Mouse (Mus musculus) stomach, postnatal 0 days (tissue): ENCODE measurements around the gene Chrm4. TPM values are rescaled to one million over a fixed set of nuclear protein-coding genes. Genes with fewer than 3 reads are reported as not detected.

Experiments used
- ATAC-seq: fragments of 200-750 bp; cut with Nextera tagmentation; 2 replicates; pipeline ENCODE4 v1.8.0; 2017; ENCODE audit not compliant: low FRiP score, low TSS enrichment
- DNase-seq: peaks from one replicate; pipeline ENCODE4 v3.0.0-alpha.2; 2016; ENCODE audit warnings: low spot score
- H3K27ac ChIP-seq: fragments of 300-500 bp; sonication (generic); replicated peaks from 2 replicates; pipeline ENCODE4 v1.5.1; 2014; ENCODE audit warnings: mild to moderate bottlenecking, control low read depth
- H3K27me3 ChIP-seq: fragments of 300-500 bp; sonication (generic); 2 replicates; pipeline ENCODE4 v1.6.1; 2014; ENCODE audit warnings: low read length; ENCODE audit not compliant: control insufficient read depth, insufficient read depth
- H3K36me3 ChIP-seq: fragments of 300-500 bp; sonication (generic); 2 replicates; pipeline ENCODE4 v1.6.1; 2014; ENCODE audit warnings: low read length, mixed read lengths; ENCODE audit not compliant: control insufficient read depth, insufficient read depth
- H3K4me1 ChIP-seq: fragments of 300-500 bp; sonication (generic); replicated peaks from 2 replicates; pipeline ENCODE4 v1.6.1; 2014; ENCODE audit warnings: antibody characterized with exemption; ENCODE audit not compliant: control insufficient read depth, insufficient read depth
- H3K4me2 ChIP-seq: fragments of 300-500 bp; sonication (generic); replicated peaks from 2 replicates; pipeline ENCODE4 v1.6.1; 2014; ENCODE audit warnings: low read depth, mild to moderate bottlenecking, control low read depth, moderate library complexity
- H3K4me3 ChIP-seq: fragments of 300-500 bp; sonication (generic); 2 replicates; pipeline ENCODE4 v1.5.1; 2014; ENCODE audit warnings: low read depth, low read length, control low read depth
- H3K9ac ChIP-seq: fragments of 300-500 bp; sonication (generic); 2 replicates; pipeline ENCODE4 v1.6.1; 2014; ENCODE audit warnings: mild to moderate bottlenecking, low read length, control low read depth, mixed read lengths
- H3K9me3 ChIP-seq: fragments of 300-500 bp; sonication (generic); 2 replicates; pipeline ENCODE4 v1.6.1; 2016; ENCODE audit warnings: low read length; ENCODE audit not compliant: control insufficient read depth
- CTCF ChIP-seq: IDR thresholded peaks from 2 replicates; pipeline ENCODE4 v1.5.1; 2016; ENCODE audit warnings: antibody characterized with exemption, low read depth, mild to moderate bottlenecking, moderate library complexity
- EP300 ChIP-seq: optimal IDR thresholded peaks from 2 replicates; pipeline ENCODE3; 2016; ENCODE audit warnings: antibody characterized with exemption
- WGBS: fragments of 180-500 bp; shearing (Covaris S2); extraction: QIAGEN DNeasy Blood & Tissue Kit; methylation state at CpG from one replicate; pipeline ENCODE4 v1.1.7; 2014; 5-methylcytosine and 5-hydroxymethylcytosine counted together
- polyA plus RNA-seq: library from polyadenylated mRNA; unstranded; fragments of >200 nt; fragmentation: Nextera tagmentation; extraction: Ambion mirVana; gene quantifications from 2 replicates; pipeline ENCODE4 v1.2.1, GENCODE M21; 2015

Chrm4 gene
- polyA plus RNA-seq, 1 experiment from 2014 or later: 0.08 TPM

DNA sequence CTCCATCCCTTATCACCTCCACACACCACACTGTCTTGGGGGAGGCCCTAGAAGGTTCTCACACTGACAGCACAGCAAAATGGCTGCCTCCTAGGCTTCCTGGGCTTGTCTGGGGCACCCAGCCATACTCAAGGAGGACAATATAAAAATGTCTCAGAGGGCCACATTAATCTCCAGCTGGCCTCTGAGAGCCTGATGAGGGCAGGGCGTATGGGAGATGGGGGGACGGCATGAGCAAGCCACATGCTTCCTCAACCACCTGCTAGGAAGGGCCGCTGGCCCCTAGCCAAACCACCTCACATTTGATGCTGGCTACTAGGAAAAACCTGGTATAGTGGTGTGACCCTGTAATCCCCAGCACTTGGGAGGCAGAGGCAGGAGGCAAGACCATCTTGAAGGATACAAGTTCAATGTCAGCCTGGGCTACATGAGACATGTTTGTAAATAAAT is 21.8 kb downstream of the Chrm4 start:
- Histone ChIP-seq H3K4me2 (peak overlapping the region; percentile 55; the same call in 1 of the 2 replicates), H3K9me3 (no peaks in the 10 kb centered on the region), H3K27ac (no peak overlapping the region; the same call in 1 of the 2 replicates), H3K27me3 (no peaks in the 10 kb centered on the region), H3K9ac (peak overlapping the region; percentile 58; the same call in 1 of the 2 replicates), H3K4me3 (no peak overlapping the region), H3K36me3 (no peaks in the 10 kb centered on the region), H3K4me1 (peaks cover 20% of the 10 kb centered on the region)
- 62% methylated on average over 3 of the region's 3 CpGs for WGBS
- DNase-seq: no peak
- no peak for ATAC-seq
- TF ChIP-seq CTCF (no peak), EP300 (no peak)

DNA sequence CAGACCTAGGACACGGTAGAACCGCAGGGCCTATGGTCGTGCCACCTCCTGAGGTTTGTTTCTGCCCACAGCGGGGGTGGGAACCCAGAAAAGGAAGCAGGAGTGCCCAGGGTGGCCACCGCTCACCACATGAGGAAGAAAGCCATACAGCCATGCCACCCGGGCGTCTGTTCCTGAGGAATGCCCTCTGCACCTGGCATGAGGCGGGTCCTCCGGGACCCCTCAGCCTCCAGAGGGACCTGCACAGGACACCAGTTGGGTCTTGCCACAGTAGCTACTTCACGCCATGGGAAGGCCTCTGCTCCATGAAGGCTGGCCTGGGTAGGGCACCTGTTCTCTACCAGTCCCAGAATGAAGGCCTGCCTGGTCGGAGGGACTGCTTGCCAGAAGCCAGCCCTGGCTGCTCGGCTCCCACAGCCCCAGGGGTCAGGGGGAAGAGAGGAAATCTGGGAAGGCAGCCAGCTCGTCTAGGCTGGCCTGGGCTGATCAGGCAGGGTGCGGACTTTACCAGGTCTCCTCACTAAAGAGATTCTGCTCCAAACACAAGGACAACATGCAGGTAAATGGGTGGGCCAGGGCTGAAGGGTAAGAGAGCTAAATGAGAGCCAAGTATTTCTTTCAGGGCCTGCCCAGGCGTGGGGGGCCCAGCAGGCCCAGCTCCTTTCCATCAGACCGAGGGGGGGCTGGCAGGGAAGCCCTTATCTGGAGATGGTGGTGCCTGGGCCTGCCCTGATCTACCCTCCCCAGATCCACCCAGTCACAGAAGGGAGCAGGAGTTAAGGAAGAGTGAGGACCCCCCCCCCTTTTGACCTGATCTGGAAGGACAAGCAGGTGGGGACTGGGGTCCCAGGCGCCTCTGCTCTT is 22.6 kb downstream of the Chrm4 start:
- Histone ChIP-seq H3K36me3 (no peaks in the 10 kb centered on the region), H3K9ac (peak overlapping the region; percentile 58), H3K9me3 (no peaks in the 10 kb centered on the region), H3K27ac (peak overlapping the region; percentile 81), H3K4me1 (peaks cover 23% of the 10 kb centered on the region), H3K27me3 (no peaks in the 10 kb centered on the region), H3K4me3 (peak overlapping the region; percentile 30), H3K4me2 (peak overlapping the region; percentile 55)
- ATAC-seq (0 out of 2 replicates have a peak, but pooled peaks have one; percentile 14), DNase-seq (peak; percentile 48)
- 64% methylated on average over 17 of the region's 17 CpGs for WGBS
- no peak for TF ChIP-seq EP300
- TF ChIP-seq CTCF: no peak

DNA sequence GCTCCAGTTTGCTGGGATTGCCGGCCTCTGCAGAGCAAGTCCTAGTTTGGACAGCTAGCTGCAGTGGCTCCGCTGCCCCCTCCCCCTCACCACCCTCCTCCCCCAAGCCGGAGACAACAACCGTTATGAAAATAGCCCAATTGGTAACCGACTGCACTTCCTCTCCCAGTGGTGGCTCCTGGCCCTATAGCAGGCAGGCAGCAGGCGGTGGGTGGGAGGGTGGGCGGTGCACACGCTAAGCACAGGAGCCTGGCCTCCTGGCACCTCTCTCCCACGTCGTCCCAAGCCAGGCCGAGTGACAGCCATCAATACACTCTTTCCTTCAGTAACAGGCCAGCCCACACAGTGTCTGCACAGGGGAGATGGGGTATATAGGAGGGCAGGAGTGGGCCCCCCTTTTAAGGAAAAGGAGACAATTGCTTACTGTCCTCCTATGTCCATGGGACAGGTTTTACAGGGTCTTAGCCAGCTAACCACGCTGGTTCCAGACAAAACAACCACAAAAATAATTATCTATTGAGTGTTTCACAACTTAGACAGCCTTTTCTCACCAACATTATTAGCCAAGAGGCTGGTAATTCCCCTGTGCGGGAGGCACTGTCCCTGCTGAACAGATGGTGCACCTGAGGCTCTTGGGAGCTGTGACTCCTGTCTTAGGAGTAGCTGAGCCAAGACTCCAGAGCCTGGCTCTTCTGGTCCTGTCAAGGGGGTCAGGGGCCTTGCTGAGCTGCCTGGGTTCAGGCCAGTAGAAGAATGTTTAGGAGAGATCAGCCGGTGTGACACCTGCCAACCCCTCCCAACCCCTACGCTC is 23.4 kb downstream of the Chrm4 start:
- Histone ChIP-seq H3K36me3 (no peaks in the 10 kb centered on the region), H3K9me3 (no peaks in the 10 kb centered on the region), H3K4me3 (peak overlapping the region; percentile 30), H3K9ac (peak overlapping the region; percentile 58), H3K4me1 (peaks cover 23% of the 10 kb centered on the region), H3K4me2 (peak overlapping the region; percentile 55), H3K27ac (peak overlapping the region; percentile 81), H3K27me3 (no peaks in the 10 kb centered on the region)
- WGBS: 14% methylated on average over 15 of the region's 15 CpGs
- peak; percentile 45 for DNase-seq
- ATAC-seq: peak; percentile 38
- TF ChIP-seq CTCF (no peak), EP300 (no peak)

DNA sequence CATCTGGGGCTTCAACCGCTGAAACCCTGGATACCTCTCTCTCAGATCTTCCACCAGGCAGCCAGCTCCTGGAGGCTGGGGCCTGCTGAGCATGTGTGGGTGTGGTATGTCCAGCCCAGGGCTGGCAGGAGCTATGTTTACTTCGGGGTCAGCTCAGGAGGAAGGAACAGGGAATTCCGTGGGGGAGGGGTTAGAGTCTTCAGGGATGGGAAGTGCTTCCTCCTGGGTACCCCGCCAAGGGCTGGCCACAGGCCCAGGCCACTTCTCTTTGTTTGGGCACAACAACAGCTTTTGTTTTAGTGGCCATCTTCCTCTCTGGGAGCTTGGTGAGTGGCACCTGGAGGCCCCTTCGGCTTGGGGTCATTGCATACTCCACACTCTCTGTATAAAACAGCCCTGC is 26.8 kb downstream of the Chrm4 start:
- WGBS: 6% methylated on average over 5 of the region's 5 CpGs
- TF ChIP-seq EP300: no peak
- TF ChIP-seq CTCF: peak; percentile 29
- Histone ChIP-seq H3K4me3 (no peak overlapping the region), H3K9me3 (no peaks in the 10 kb centered on the region), H3K9ac (no peak overlapping the region), H3K36me3 (no peaks in the 10 kb centered on the region), H3K27me3 (no peaks in the 10 kb centered on the region), H3K4me2 (no peak overlapping the region), H3K4me1 (peaks cover 18% of the 10 kb centered on the region), H3K27ac (peak overlapping the region; percentile 49)
- ATAC-seq (peak; percentile 77), DNase-seq (peak; percentile 72)

DNA sequence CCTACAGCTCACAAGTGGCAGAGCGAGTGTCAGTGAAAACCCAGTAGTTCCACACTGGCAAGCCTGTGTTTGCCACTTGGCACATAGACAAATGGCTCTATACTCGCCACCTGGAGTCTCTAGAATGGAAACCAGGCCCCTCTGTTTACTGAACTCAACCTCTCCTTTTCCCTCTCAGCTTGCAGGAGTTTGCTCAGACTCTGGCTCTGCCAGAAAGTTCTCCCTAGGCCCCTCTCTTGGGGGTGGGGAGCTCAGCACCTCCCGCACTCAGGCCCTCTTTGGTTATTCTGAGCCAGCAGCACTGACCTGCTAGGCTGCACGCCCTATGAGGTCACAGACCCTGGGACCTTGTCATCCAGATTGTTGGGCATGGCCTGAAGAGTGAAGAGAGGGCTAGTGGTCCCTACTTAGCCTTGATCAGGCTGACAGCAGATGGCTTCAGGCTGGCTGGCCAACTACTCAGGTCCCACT is 28.1 kb downstream of the Chrm4 start:
- Histone ChIP-seq H3K27ac (0 out of 2 replicates have a peak overlapping the region, but pooled peaks have one; percentile 19), H3K4me1 (peaks cover 11% of the 10 kb centered on the region), H3K27me3 (no peaks in the 10 kb centered on the region), H3K36me3 (no peaks in the 10 kb centered on the region), H3K9ac (no peak overlapping the region), H3K9me3 (no peaks in the 10 kb centered on the region), H3K4me3 (no peak overlapping the region), H3K4me2 (no peak overlapping the region)
- peak; percentile 42 for DNase-seq
- 51% methylated on average over 4 of the region's 4 CpGs for WGBS
- no peak for TF ChIP-seq CTCF
- no peak for TF ChIP-seq EP300
- ATAC-seq: no peak
